Mouse (Mus musculus) liver, embryonic 12.5 days (tissue): ENCODE measurements around the gene Bckdha. TPM values are rescaled to one million over a fixed set of nuclear protein-coding genes. Genes with fewer than 3 reads are reported as not detected.
A peak's percentile ranks its signal among the peaks of the same experiment; 100 is the strongest.

Source experiments
- ATAC-seq: fragments of 200-750 bp; cut with Nextera tagmentation; 2 replicates; pipeline ENCODE4 v1.8.0; 2017; ENCODE audit warnings: moderate number of reproducible peaks, mild to moderate bottlenecking, moderate library complexity
- H3K27ac ChIP-seq: fragments of 300-500 bp; sonication (generic); 2 replicates; pipeline ENCODE4 v1.5.1; 2016; ENCODE audit warnings: mild to moderate bottlenecking
- H3K27me3 ChIP-seq: fragments of 300-500 bp; sonication (generic); replicated peaks from 2 replicates; pipeline ENCODE4 v1.6.1; 2016; ENCODE audit warnings: mild to moderate bottlenecking, moderate library complexity
- H3K36me3 ChIP-seq: fragments of 300-500 bp; sonication (generic); 2 replicates; pipeline ENCODE4 v1.6.1; 2016; ENCODE audit warnings: mild to moderate bottlenecking, moderate library complexity
- H3K4me1 ChIP-seq: fragments of 300-500 bp; sonication (generic); 2 replicates; pipeline ENCODE4 v1.6.1; 2016
- H3K4me2 ChIP-seq: fragments of 300-500 bp; sonication (generic); 2 replicates; pipeline ENCODE4 v1.6.1; 2016; ENCODE audit warnings: mild to moderate bottlenecking, moderate library complexity
- H3K4me3 ChIP-seq: fragments of 300-500 bp; sonication (generic); 2 replicates; pipeline ENCODE4 v1.5.1; 2016; ENCODE audit warnings: mild to moderate bottlenecking, moderate library complexity
- H3K9ac ChIP-seq: fragments of 300-500 bp; sonication (generic); 2 replicates; pipeline ENCODE4 v1.6.1; 2016; ENCODE audit warnings: mild to moderate bottlenecking, moderate library complexity
- H3K9me3 ChIP-seq: fragments of 300-500 bp; sonication (generic); replicated peaks from 2 replicates; pipeline ENCODE4 v1.6.1; 2016; ENCODE audit warnings: mild to moderate bottlenecking, moderate library complexity
- WGBS: fragments of 180-500 bp; shearing (Covaris S2); methylation state at CpG from one replicate; pipeline ENCODE4 v1.1.7; 2016; ENCODE audit not compliant: insufficient replicate concordance; 5-methylcytosine and 5-hydroxymethylcytosine counted together
- polyA plus RNA-seq: library from polyadenylated mRNA; unstranded; fragments of >200 nt; fragmentation: Nextera tagmentation; extraction: Ambion mirVana; gene quantifications from 2 replicates; pipeline ENCODE4 v1.2.1, GENCODE M21; 2016

The Bckdha gene
- polyA plus RNA-seq, 1 experiment from 2014 or later: 21.7 TPM

- no peak overlapping the region for H3K9ac ChIP-seq
- no peaks in the 10 kb centered on the region for H3K27me3 ChIP-seq
- H3K27ac ChIP-seq: no peak overlapping the region
- peaks cover 50% of the 10 kb centered on the region for H3K4me1 ChIP-seq
- 64% methylated on average over 11 of the region's 11 CpGs for WGBS
- no peaks in the 10 kb centered on the region for H3K9me3 ChIP-seq
- H3K36me3 ChIP-seq: peaks cover under 1% of the 10 kb centered on the region
- no peak overlapping the region for H3K4me3 ChIP-seq
- H3K4me2 ChIP-seq: no peak overlapping the region
- ATAC-seq: no peak
Observed at GRCm38 (mm10) chr7:25655601-25656428, 3.0 kb downstream of the Bckdha start.

- Histone ChIP-seq H3K9ac (no peak overlapping the region), H3K4me3 (no peak overlapping the region), H3K4me2 (0 out of 2 replicates have a peak overlapping the region, but pooled peaks have one; percentile 8), H3K27me3 (no peaks in the 10 kb centered on the region), H3K27ac (no peak overlapping the region), H3K9me3 (no peaks in the 10 kb centered on the region), H3K36me3 (no peaks in the 10 kb centered on the region), H3K4me1 (peaks cover 36% of the 10 kb centered on the region)
- ATAC-seq: no peak
- 39% methylated on average over 12 of the region's 12 CpGs for WGBS
Observed at GRCm38 (mm10) chr7:25652244-25652759, 6.5 kb downstream of the Bckdha start.

- no peaks in the 10 kb centered on the region for H3K36me3 ChIP-seq
- H3K4me2 ChIP-seq: no peak overlapping the region
- ATAC-seq: no peak
- no peaks in the 10 kb centered on the region for H3K27me3 ChIP-seq
- peaks cover 26% of the 10 kb centered on the region for H3K4me1 ChIP-seq
- no peak overlapping the region for H3K4me3 ChIP-seq
- 38% methylated on average over 8 of the region's 8 CpGs for WGBS
- no peak overlapping the region for H3K9ac ChIP-seq
- H3K9me3 ChIP-seq: no peaks in the 10 kb centered on the region
- H3K27ac ChIP-seq: no peak overlapping the region
Observed at GRCm38 (mm10) chr7:25651281-25651680, 7.5 kb downstream of the Bckdha start.

GRCm38 (mm10) chr7:25649839-25650238, 8.9 kb downstream of the Bckdha start:
- Histone ChIP-seq H3K27me3 (no peaks in the 10 kb centered on the region), H3K4me1 (peaks cover 25% of the 10 kb centered on the region), H3K9ac (no peak overlapping the region), H3K9me3 (no peaks in the 10 kb centered on the region), H3K4me3 (no peak overlapping the region), H3K4me2 (no peak overlapping the region), H3K27ac (no peak overlapping the region; the same call in 1 of the 2 replicates), H3K36me3 (no peaks in the 10 kb centered on the region)
- ATAC-seq: 0 out of 2 replicates have a peak, but pooled peaks have one; percentile 9
- 25% methylated on average over 5 of the region's 5 CpGs for WGBS

- Histone ChIP-seq H3K4me2 (no peak overlapping the region), H3K4me3 (no peak overlapping the region), H3K9ac (no peak overlapping the region), H3K9me3 (0 out of 2 replicates have a peak, but pooled peaks cover 1% of the 10 kb centered on the region), H3K27ac (no peak overlapping the region), H3K4me1 (peaks cover 32% of the 10 kb centered on the region), H3K27me3 (no peaks in the 10 kb centered on the region), H3K36me3 (no peaks in the 10 kb centered on the region)
- ATAC-seq: no peak
- 51% methylated on average over 5 of the region's 5 CpGs for WGBS
Observed at GRCm38 (mm10) chr7:25647574-25648123, 11.1 kb downstream of the Bckdha start.

GRCm38 (mm10) chr7:25645074-25645473, 13.7 kb downstream of the Bckdha start:
- WGBS: 58% methylated on average over 14 of the region's 14 CpGs
- peaks cover 6% of the 10 kb centered on the region; the same call in 1 of the 2 replicates for H3K36me3 ChIP-seq
- H3K9ac ChIP-seq: no peak overlapping the region
- 0 out of 2 replicates have a peak, but pooled peaks cover 4% of the 10 kb centered on the region for H3K9me3 ChIP-seq
- H3K4me3 ChIP-seq: no peak overlapping the region
- no peaks in the 10 kb centered on the region for H3K27me3 ChIP-seq
- no peak overlapping the region for H3K4me2 ChIP-seq
- H3K27ac ChIP-seq: no peak overlapping the region
- H3K4me1 ChIP-seq: peaks cover 22% of the 10 kb centered on the region
- ATAC-seq: no peak

GRCm38 (mm10) chr7:25644631-25645030, 14.2 kb downstream of the Bckdha start:
- Histone ChIP-seq H3K4me3 (no peak overlapping the region), H3K27me3 (no peaks in the 10 kb centered on the region), H3K9ac (no peak overlapping the region), H3K9me3 (0 out of 2 replicates have a peak, but pooled peaks cover 4% of the 10 kb centered on the region), H3K4me2 (no peak overlapping the region), H3K4me1 (peaks cover 17% of the 10 kb centered on the region), H3K27ac (no peak overlapping the region), H3K36me3 (peaks cover 6% of the 10 kb centered on the region; the same call in 1 of the 2 replicates)
- ATAC-seq: no peak
- 45% methylated on average over 4 of the region's 4 CpGs for WGBS

- no peak overlapping the region for H3K4me3 ChIP-seq
- no peak overlapping the region for H3K4me2 ChIP-seq
- 38% methylated on average over 10 of the region's 10 CpGs for WGBS
- no peak for ATAC-seq
- H3K36me3 ChIP-seq: peaks cover 6% of the 10 kb centered on the region; the same call in 1 of the 2 replicates
- no peak overlapping the region for H3K9ac ChIP-seq
- no peak overlapping the region for H3K27ac ChIP-seq
- 0 out of 2 replicates have a peak, but pooled peaks cover 4% of the 10 kb centered on the region for H3K9me3 ChIP-seq
- no peaks in the 10 kb centered on the region for H3K27me3 ChIP-seq
- peaks cover 12% of the 10 kb centered on the region; the same call in 1 of the 2 replicates for H3K4me1 ChIP-seq
Observed at GRCm38 (mm10) chr7:25644136-25644535, 14.6 kb downstream of the Bckdha start.

- 79% methylated on average over 4 of the region's 4 CpGs for WGBS
- Histone ChIP-seq H3K9me3 (0 out of 2 replicates have a peak, but pooled peaks cover 4% of the 10 kb centered on the region), H3K36me3 (peaks cover 12% of the 10 kb centered on the region; the same call in 1 of the 2 replicates), H3K4me2 (no peak overlapping the region), H3K27ac (no peak overlapping the region), H3K9ac (no peak overlapping the region), H3K4me1 (peaks cover 7% of the 10 kb centered on the region; the same call in 1 of the 2 replicates), H3K27me3 (no peaks in the 10 kb centered on the region), H3K4me3 (no peak overlapping the region)
- no peak for ATAC-seq
Observed at GRCm38 (mm10) chr7:25639754-25640153, 19.0 kb downstream of the Bckdha start.

GRCm38 (mm10) chr7:25637099-25637498, 21.7 kb downstream of the Bckdha start:
- Histone ChIP-seq H3K9me3 (no peaks in the 10 kb centered on the region), H3K4me2 (no peak overlapping the region), H3K27ac (no peak overlapping the region), H3K4me3 (no peak overlapping the region), H3K36me3 (peaks cover 16% of the 10 kb centered on the region), H3K9ac (no peak overlapping the region), H3K27me3 (no peaks in the 10 kb centered on the region), H3K4me1 (peaks cover 6% of the 10 kb centered on the region; the same call in 1 of the 2 replicates)
- peak; percentile 14; the same call in 1 of the 2 replicates for ATAC-seq
- WGBS: 73% methylated on average over 5 of the region's 5 CpGs

- no peaks in the 10 kb centered on the region for H3K27me3 ChIP-seq
- no peak overlapping the region for H3K4me2 ChIP-seq
- no peak overlapping the region for H3K4me3 ChIP-seq
- peaks cover 18% of the 10 kb centered on the region for H3K36me3 ChIP-seq
- H3K27ac ChIP-seq: no peak overlapping the region
- H3K9me3 ChIP-seq: no peaks in the 10 kb centered on the region
- H3K4me1 ChIP-seq: peaks cover 6% of the 10 kb centered on the region; the same call in 1 of the 2 replicates
- no peak for ATAC-seq
- no peak overlapping the region for H3K9ac ChIP-seq
- WGBS: 51% methylated on average over 3 of the region's 3 CpGs
Observed at GRCm38 (mm10) chr7:25636373-25636772, 22.4 kb downstream of the Bckdha start.

GRCm38 (mm10) chr7:25632679-25633078, 26.1 kb downstream of the Bckdha start:
- H3K9me3 ChIP-seq: no peaks in the 10 kb centered on the region
- H3K9ac ChIP-seq: no peak overlapping the region
- no peak for ATAC-seq
- H3K4me3 ChIP-seq: no peak overlapping the region
- H3K4me1 ChIP-seq: peaks cover 17% of the 10 kb centered on the region
- H3K36me3 ChIP-seq: peaks cover 37% of the 10 kb centered on the region
- H3K27ac ChIP-seq: no peak overlapping the region
- H3K27me3 ChIP-seq: 0 out of 2 replicates have a peak, but pooled peaks cover 12% of the 10 kb centered on the region
- 45% methylated on average over 5 of the region's 5 CpGs for WGBS
- no peak overlapping the region for H3K4me2 ChIP-seq
